Mouse (Mus musculus) layer of hippocampus, adult 2 months (tissue): ENCODE results near the gene Gk5. TPM values are rescaled to one million over a fixed set of nuclear protein-coding genes. Genes with fewer than 3 reads are reported as not detected.

Source experiments
- DNase-seq, 2 experiments: peaks; one replicate each; pipeline ENCODE4 v3.0.0; 2022; ENCODE audit warnings: low spot score in 2 of 2
- H3K27ac ChIP-seq: fragments of 200-600 bp; 2 replicates; pipeline ENCODE4 v1.8.1; 2022
- H3K4me3 ChIP-seq: fragments of 200-600 bp; 2 replicates; pipeline ENCODE4 v1.8.1; 2022; ENCODE audit warnings: mild to moderate bottlenecking
- CTCF ChIP-seq: fragments of 200-600 bp; conservative IDR thresholded peaks from 2 replicates; pipeline ENCODE4 v1.8.1; 2022; ENCODE audit warnings: antibody characterized with exemption, mild to moderate bottlenecking, moderate library complexity
- total RNA-seq, 2 experiments: library from RNA; stranded (reverse); gene quantifications; 2 replicates each; pipeline ENCODE4 v1.2.3; 2021

Gk5 gene
- total RNA-seq, 2 experiments from 2014 or later = 4.5 to 5.6 TPM

DNA sequence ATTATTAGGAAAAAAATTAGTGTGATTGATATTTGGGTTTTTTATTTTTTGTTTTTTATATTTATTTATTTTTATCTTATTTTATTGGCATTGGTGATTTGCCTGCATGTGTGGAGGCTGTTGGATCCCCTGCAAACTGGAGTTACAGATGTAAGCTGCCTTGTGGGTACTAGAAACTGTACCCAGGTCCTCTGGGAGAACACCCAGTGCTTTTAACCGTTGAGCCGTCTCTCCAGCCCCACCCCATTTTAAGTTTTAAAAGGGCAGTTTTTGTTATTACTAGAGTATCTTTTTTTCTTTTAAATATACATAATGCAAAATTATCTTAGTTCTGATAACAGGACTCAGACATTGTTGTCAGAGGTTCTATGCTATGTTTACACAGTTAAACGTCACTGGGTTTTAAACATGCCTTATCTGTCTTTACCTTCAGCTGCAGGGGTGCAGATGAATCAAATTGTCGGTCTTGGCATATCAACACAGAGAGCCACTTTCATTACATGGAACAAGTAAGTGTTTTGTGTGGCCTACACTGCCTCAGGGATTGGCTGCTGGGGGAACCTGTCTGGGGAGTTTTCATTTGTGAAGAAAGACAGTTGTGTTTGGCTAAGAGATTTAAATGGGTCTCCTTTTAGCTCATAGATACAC is 13.9 kb downstream of the Gk5 start:
- TF ChIP-seq CTCF = no peak

DNA sequence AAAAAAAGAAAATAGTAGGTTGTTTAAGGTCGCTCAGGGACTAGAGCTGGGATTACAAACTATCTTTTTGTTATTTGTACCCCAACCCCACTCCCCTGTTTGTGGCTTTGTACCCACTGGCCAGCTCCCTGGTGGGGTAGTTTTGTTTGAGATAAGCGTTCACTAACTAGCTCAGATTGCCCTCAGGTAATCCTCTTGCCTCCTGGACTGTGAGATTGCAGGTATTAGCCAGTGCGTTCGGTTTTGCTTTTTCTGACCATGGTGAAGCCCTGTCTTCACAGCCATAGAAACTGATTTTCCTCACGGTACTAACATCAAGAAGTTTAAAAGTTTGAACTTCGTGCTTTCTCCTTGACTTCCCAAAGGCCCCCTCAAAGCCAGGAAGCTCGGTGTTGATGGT is 15.3 kb downstream of the Gk5 start:
- peak overlapping the region; percentile 12; the same call in 1 of the 2 replicates for H3K27ac ChIP-seq
- no peak for TF ChIP-seq CTCF
- no peak overlapping the region for H3K4me3 ChIP-seq
- DNase-seq = no peak

More for the DNA sequence above, 13.9 kb downstream of the Gk5 start:
- Histone ChIP-seq H3K27ac (no peak overlapping the region), H3K4me3 (no peak overlapping the region)
- DNase-seq = no peak

DNA sequence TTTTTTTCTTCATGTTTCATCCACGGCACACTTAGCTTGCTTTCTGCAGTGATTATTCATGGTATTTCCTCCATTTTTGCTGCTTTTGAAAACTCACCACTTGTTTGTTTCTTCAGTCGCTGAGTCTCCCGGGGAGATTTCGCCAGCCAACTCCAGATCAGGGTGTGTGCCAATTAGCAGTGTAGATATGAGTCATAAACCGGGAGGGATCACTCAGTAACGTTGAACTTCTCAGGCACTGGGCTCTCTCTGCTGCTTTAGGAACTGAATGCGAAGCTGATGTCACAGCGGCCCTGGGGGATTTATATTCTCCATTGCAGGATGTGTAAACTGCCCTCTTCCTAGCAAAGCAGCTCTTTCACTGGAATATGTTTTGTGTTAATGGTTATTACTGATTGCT is 15.8 kb downstream of the Gk5 start:
- Histone ChIP-seq H3K4me3 (no peak overlapping the region), H3K27ac (peak overlapping the region; percentile 12)
- TF ChIP-seq CTCF = no peak
- peak; percentile 51 to 56 for DNase-seq

DNA sequence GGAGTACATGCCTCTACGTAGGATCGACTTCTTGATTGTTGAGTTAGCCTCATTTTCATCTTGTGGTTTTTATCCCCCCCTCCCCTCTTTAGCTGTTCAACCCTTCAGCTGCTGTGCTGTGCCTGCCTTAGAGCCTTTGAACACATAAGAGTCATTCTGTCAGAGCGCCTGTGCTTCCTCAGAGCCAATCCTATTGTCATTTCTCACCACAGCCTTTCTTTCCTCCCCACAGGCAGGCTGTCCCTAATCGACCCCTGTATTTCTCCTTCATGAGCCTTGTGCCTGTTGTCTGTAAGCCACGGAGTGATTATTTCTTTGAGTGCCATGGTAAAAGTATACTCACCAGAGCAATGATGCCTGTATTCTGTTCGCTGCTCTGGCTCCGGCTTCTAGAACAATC is 16.3 kb downstream of the Gk5 start:
- Histone ChIP-seq H3K27ac (peak overlapping the region; percentile 12), H3K4me3 (no peak overlapping the region)
- no peak for DNase-seq
- no peak for TF ChIP-seq CTCF

DNA sequence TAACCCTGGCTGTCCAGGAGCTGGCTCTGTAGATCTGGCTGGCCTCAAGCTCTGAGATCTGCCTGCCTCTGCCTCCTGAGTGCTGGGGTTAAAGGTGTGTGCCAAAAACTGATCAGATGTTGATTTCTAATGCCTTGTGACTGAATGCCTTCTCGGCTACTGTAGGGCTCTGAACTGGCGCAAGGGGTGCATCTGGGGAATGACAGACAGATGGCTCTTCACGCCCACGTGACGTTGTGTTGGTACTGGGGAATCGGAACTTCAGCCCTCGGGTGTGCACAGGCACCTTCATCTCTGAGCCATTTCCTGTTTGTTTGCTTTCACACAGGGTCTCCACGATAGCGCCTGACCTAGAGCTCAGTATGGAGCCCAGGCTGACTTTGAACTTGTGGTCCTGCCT is 19.8 kb downstream of the Gk5 start:
- TF ChIP-seq CTCF = no peak
- no peak overlapping the region for H3K27ac ChIP-seq
- no peak overlapping the region for H3K4me3 ChIP-seq
- no peak for DNase-seq

DNA sequence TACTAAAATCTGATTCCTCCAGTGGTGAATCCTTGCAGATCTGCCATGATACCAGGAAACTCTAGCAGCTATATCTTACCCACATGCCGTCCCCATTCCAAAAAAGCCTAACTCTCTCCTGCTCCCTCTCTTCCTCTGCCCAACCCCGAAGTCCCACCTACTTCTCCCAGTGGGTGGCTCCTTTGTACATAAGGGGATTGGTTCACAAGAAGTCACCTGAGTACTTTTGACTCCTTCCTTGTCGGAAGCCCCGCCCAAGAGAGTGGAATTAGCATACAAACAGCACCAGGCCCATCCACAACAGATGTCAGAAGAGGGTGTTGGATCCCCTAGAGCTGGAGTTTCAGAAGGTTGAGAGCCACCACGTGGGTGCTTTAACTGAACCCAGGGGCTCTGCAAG is 20.7 kb downstream of the Gk5 start:
- no peak for TF ChIP-seq CTCF
- Histone ChIP-seq H3K4me3 (no peak overlapping the region), H3K27ac (no peak overlapping the region)
- no peak for DNase-seq

DNA sequence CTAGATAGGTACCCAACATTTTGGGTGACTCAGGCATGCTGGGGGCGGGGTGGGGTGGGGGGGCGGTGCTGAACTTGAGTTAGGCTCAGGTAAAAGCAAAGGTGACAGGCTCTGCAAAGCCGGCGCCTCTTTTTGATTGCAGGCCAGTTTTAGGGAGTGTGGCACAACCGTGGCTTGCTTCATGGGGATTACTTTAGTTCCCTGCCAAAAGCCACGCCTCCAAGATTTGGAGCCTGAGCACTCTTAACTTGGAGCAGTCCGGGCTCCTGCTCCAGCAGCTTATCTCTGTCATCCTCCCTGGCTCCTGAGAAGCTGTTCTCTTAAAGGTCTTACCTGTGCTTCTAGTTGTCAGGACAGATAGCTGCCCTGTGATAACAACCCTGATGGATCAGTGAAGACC is 21.8 kb downstream of the Gk5 start:
- H3K27ac ChIP-seq = no peak overlapping the region
- no peak overlapping the region for H3K4me3 ChIP-seq
- no peak for TF ChIP-seq CTCF
- DNase-seq = no peak

DNA sequence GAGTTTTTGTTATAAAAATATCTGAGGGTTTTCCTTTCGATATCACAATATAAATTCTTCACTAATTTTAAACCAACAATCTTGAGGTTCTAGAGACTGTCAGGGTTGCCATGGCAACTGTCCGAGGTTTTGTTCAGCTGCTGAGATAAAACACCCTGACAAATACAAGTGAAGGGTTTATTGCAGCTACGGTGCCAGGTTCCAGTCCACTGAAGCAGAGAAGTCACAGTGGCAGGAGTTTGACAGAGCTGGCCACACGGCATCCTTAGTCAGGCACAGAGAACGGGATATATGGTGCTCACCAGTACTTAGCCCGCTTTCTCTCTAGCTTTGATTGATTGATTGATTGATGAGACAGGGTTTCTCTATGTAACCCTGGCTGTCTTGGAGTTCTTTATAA is 23.3 kb downstream of the Gk5 start:
- TF ChIP-seq CTCF = no peak
- H3K4me3 ChIP-seq = no peak overlapping the region
- no peak overlapping the region for H3K27ac ChIP-seq
- no peak for DNase-seq

DNA sequence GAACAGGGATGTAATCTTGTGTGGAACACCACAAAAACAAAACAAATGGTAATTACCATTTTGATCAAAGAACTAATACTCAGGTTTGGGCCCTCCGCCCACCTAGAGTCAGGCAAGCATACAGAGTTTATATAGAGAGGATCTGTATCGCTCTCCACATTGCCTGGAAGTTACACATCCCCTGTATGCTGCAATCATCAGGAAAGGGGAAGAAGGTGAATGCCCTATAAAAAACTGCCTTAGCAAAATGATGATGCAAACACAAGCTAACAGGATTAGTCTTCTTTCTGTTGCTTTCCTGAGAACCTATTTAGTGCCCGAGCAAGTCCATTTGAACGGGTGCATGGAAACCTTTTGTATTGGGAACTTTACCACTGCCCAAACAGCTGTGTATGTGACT is 24.5 kb downstream of the Gk5 start:
- no peak for DNase-seq
- no peak for TF ChIP-seq CTCF
- Histone ChIP-seq H3K4me3 (no peak overlapping the region), H3K27ac (no peak overlapping the region)

DNA sequence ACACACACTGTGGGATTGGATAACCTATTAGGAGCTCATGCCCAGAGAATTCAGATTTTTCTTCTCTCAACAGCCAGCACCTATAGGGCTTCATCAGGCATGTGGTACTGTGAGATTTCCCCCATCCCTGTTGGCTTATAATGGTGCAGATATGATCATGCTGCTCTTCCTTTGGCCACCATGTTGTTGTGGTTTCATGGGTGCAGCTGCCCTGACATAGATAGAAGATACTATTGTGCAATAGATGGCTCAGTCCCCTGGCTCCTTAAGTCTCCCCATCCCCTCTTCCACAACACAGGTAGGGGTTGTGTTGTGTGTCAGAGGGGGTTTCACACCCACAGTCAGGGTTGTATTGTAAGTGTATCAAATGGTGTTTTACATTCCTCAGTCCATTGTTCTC is 25.7 kb downstream of the Gk5 start:
- no peak for DNase-seq
- no peak for TF ChIP-seq CTCF
- no peak overlapping the region for H3K27ac ChIP-seq
- no peak overlapping the region for H3K4me3 ChIP-seq

DNA sequence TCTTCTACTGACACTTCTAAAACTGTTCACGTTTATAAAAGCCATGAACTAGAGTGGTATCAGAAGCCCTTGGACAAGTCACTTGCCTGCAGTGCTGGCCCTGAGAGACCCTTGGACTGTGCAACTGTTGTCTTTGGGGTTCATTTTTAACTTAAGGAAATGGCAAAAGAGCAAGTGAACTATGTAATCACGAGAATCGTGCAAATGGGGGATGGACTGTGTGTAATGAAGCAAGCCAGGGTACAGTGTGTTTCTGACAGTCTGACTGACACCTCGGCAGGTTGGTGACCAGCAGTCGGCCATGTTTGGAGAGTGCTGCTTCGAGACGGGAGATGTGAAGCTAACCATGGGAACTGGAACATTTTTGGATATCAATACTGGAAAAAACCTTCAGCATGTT is 33.6 kb downstream of the Gk5 start:
- Histone ChIP-seq H3K4me3 (no peak overlapping the region), H3K27ac (no peak overlapping the region)
- no peak for TF ChIP-seq CTCF
- DNase-seq = no peak

DNA sequence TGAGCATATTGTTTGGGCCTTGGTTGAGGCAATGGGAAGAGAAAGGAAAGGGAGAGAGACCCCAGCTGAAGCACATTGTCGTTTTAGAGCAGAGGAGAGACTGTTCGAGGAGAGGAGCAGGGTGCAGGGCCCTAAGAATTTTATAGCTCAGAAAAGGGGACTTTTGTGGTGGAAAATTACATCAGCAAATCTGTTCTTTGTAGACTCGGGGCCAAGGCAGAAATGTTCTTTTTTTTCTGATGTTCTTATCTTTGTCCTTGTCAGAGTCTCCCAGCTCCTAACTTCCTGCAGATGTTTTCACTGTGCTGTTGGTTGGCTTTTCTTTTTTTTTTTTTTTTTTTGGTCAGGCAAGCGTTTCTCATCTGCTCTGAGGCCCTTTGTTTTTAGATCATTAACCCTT is 39.3 kb downstream of the Gk5 start:
- Histone ChIP-seq H3K4me3 (no peak overlapping the region), H3K27ac (no peak overlapping the region)
- no peak for TF ChIP-seq CTCF
- no peak for DNase-seq

DNA sequence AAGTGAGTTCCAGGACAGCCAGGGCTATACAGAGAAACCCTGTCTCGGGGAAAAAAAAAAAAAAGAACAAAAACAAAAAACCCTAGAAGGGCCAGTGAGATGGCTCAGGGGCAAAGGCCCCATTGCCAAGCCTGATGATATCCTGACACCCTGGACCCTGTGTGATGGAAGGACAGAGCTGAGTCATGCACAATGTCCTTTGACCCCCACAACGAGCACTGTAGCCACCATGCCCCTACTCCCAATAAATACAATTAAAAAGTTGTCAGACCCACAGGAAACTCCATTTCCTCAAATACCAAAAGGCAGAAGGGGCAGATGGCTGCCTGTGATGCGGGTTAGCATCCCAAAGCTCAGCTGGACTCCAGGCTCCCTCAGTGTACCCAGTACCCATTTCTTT is 39.9 kb downstream of the Gk5 start:
- H3K27ac ChIP-seq = no peak overlapping the region
- DNase-seq = no peak
- H3K4me3 ChIP-seq = no peak overlapping the region
- no peak for TF ChIP-seq CTCF

DNA sequence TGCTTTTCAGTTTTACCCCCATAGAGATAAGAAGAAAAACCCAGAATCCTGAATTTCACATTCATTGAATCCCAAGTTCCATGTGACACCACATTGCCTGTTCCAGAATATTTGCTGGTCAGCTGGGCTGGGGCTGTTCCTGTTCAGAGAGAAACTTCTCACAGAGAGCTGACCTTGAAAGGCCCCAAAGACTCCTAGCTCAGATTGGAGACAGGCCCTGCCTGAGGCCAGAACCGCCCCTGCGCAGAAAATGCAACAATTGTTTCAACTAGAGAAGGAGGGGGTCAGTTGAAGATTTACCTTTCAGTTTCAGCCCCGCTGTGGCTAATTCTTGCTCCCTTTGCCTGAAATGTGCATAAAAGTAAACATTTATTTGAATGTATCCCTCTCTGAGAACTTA is 41.6 kb downstream of the Gk5 start:
- TF ChIP-seq CTCF = no peak

DNA sequence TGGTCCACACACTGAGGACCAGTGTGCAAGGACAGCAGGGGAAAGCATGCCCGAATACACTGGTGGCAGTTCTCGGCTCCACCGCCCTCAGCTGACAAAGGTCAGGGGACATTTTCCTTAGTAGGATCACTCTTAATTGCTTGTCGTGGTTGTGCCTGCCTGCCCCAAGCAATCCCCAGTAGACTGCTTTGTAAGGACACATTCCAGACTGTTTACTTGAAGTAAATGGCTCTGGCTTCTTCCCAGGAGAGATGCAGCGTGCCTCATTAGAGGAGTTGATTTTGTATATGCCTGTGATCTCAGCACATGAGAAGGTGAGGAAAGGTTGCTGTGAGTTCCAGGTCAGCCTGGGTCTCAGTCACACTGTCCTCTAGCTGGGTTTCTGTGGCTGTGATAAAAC is 43.3 kb downstream of the Gk5 start:
- DNase-seq = no peak
- Histone ChIP-seq H3K4me3 (no peak overlapping the region), H3K27ac (no peak overlapping the region)
- no peak for TF ChIP-seq CTCF

More for the DNA sequence above, 41.6 kb downstream of the Gk5 start:
- no peak overlapping the region for H3K27ac ChIP-seq
- no peak overlapping the region for H3K4me3 ChIP-seq
- DNase-seq = no peak
